Mouse (Mus musculus) retina, postnatal 7 days (tissue): Measurements from ENCODE around the gene Mospd2.

ENCODE experiments used
- DNase-seq: peaks from one replicate; pipeline ENCODE4 v3.0.0-alpha.2; 2012; ENCODE audit warnings: low read depth, low spot score

Mospd2 gene

GRCm38 (mm10) chrX:164980193-164980775 is at the start of gene Mospd2, which contains the start of gene Fancb:
Mospd2 (minus strand) TSS chrX:164980375.
Fancb (plus strand) TSS chrX:164980592.
- peak; percentile 72 for DNase-seq

- no peak for DNase-seq
These were observed 24.7 kb upstream of the Mospd2 start, which contains the start of gene Gm17604 for GRCm38 (mm10) chrX:165004779-165005324. Gm17604 (minus strand) TSS chrX:165004829.

DNA sequence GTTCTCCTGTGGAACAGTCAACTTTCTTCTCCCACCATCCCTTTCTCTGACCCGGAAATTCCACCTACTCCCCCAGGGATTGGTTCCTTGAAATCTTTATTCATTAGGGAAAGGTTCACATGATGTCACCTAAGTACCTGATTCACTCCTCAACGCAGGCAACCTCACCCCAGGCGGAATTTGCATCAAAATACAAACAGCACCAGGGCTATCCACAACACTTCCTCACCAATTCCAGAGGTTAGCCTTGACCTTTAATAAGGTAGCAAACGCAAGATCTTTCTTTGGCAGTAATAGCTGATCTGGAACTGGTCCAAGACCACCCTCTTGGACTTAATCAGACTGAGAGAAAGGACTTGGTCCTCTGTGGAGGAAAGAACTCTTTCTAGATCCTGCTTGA is 23.0 kb upstream of the Mospd2 start:
- no peak for DNase-seq

DNA sequence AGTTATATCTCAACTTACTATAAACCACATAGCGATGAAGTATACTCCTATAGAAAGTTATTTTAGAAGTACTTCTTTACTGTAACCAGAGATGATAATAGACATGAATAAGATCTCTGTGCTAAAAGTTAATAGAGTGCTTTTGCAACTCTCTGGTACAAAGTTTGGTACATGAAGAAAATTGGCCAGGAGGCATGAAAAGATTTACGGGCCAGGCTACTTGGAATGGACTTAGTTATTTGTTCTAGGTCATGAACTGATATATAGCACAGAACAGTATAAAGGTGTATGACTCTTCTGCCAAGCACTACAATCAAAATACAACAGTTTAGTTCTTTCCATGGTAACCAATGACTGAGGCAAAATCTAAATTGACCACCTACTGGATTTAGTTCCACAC is 1.3 kb downstream of the Mospd2 start:
- no peak for DNase-seq

GRCm38 (mm10) chrX:164971206-164971605 is 9.0 kb downstream of the Mospd2 start:
- no peak for DNase-seq

DNA sequence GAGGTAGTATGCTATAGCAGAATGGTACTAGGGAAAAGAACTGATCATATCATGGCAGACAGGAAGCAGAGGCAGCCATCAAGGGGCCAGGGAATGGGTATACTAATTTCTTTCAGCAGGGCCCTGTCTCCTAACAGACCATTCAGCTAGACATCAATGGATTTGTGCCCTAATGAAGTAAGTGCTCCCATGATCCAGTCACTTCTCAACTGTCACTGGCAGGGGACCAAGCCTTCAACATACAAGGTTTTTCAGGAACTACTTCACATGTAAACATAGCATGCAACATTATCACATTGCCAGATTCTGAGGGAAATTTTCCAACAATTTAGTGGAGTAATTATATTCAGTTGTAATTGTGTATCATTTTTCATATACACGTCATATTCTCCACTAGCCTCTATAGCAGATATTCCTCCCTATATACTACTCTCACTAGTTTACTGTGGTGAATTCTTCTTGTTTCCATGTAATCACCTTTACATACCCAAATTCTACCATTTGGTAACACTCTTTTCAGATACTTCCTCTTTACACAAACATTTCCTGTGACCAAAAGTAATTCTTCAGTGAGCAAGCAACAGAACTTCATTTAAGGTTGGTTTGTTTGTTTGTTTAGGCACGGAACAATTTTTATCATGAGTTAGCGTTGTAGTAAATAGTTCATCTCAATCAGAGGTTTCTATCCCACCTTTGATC is 14.3 kb downstream of the Mospd2 start:
- no peak for DNase-seq

DNA sequence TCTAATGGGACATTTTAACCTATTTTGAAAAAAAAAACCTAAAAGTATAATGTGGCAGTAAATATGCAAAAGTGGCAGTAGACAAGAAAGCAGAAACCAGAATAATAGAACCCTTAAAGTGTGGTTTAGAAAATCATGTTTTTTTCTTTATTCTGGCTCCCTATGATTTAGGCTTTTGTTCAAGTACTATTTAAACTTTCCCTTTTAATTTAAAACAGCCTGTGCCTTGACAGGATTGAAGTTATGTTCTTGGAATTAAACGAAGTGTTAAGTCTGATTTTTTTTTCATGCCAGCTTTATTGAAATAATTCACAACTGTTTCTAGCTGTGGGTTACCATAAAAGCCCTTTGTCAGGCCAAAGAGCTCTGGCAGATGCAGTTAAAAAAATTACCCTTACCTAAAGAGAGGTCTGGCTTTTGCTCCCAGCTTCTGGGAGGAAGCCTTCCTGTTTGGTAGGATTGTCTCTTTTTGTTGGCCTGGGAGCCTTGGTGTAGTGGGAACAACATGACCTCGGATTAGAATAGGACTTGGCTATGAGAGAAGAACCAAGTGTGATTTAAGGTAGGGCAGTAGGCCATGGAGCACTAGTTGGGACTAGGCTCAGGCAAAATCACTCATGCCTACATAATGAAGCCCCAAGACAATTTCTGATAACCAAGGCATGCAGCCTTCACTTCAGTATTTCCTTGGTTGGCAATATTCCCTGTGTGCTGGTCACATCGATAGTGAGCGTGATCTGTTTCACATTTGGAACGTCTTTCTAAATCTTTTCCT is 27.4 kb downstream of the Mospd2 start:
- no peak for DNase-seq

DNA sequence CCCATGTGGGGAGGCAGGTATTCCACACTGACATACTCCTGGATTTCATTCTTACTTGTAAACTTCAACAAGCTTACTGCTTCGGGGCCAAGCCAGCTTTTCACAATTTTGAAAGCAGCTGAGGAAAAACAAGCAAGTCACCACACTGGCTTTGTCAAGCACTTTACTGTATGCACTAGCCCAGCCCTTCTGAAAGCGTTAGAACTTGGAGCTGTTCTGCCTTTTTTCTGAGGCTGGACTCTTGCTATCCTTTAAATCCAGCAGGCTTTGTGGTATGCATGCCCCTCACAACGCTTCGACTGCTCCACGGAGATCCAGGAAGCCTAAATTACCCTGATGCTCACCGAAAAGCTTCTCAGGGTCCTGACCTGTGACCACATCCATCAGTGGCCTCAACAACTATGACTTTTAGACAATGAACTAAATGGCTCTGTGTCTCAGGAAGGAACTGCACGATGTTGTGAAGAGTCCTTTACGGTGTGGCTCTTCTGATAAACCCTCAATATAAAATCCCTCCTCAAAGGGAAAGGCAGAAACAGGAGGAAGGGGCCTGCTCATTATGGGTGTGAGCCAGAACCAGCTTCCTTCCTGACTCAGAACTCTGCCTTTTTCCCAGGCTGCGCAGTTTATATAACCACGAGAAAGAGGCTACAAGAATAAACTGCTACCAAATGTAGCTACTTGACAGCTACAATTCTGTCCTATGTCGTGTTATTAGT is 28.2 kb downstream of the Mospd2 start:
- DNase-seq, result no peak

DNA sequence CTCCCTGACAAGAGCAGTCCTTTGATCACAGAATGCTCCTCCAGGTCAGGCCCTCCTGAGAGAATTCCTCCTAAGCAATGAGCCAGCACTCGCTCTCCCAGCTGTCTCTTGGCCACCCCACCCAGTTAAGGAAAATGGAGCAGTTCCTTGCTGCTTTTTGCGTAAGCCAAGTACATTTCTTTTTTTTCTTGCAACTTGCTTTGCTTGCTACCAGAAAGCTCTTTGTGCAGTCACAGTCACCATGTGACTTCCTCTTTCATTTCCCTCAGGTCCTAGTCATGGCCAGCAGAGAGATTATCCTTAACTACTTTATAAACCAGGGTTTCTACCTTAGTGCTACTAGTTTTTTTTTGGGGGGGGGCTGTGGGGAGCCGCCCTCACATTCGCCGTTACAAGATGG is 38.6 kb downstream of the Mospd2 start:
- no peak for DNase-seq

- DNase-seq, result no peak
These were observed 67.2 kb downstream of the Mospd2 start for GRCm38 (mm10) chrX:164912993-164913392.

DNA sequence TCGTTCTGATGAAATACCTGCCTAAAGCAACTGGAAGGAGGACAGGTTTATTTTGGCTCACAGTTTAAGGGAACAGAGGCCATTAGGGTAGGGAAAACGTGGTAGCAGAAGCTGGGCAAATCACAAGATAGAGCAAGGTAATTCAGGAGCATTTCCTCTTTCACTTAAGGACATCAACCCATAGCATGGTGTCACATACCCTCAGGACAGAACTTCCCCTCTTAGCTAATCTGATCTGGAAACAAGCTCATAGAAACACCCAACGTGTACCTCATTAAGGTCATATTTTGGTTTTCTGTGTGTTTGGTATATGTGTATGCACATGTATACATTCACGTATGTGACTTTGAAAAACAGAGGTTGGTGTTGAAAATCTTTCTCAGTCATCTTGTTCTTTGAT is 68.0 kb downstream of the Mospd2 start:
- no peak for DNase-seq

- no peak for DNase-seq
These were observed 78.3 kb downstream of the Mospd2 start for GRCm38 (mm10) chrX:164901847-164902246.

DNA sequence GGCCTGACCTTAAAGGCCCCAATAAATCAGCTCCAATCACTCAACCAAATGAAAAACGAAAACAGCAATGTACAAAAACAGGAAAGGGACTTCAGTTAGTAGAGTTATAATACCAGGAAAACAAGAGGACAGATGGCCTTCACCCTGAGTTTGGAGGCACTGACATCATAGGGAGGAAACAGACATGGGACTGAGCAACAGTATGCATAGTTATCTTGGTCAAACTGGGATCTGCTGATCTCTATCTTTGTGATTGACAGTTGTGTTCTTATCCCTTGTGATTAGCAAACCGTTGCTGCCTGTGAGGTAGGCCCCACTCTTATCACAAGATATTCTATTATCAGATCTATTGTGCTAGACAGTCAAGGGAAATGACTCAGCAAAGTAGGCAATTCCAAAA is 80.4 kb downstream of the Mospd2 start:
- DNase-seq, result no peak

GRCm38 (mm10) chrX:164886260-164886659 is 93.9 kb downstream of the Mospd2 start:
- no peak for DNase-seq
